In genomic region chr6:147085398-147086040, GRCm38 (mm10) we compare ENCODE assay signal across 27 mouse cellular contexts. TPM values are rescaled to one million over a fixed set of nuclear protein-coding genes. Genes with fewer than 3 reads are reported as not detected.
"Had no signal": no experiment of that assay in that cellular context is flagged by ENCODE, and none has a peak within 500 bp of the region (broad histone marks: within the 10 kb centered on the region; RNA-seq: fewer than 3 reads in every experiment).

No protein-coding gene starts in this region.

- ATAC-seq: hindbrain, embryonic 16.5 days; intestine, embryonic 16.5 days had no signal

- H3K9me3 ChIP-seq: heart, embryonic 10.5 days; heart, embryonic 12.5 days; hindbrain, embryonic 10.5 days; hindbrain, embryonic 12.5 days; kidney, embryonic 15.5 days; limb, embryonic 10.5 days; limb, embryonic 12.5 days; liver, embryonic 13.5 days had no signal

- H3K4me2 ChIP-seq: liver, embryonic 11.5 days; liver, embryonic 13.5 days had no signal

- H3K9ac ChIP-seq: heart, embryonic 12.5 days; hindbrain, embryonic 12.5 days; hindbrain, embryonic 14.5 days; kidney, embryonic 15.5 days; limb, embryonic 12.5 days; liver, embryonic 13.5 days had no signal

- DNase-seq: gastrocnemius, postnatal 25 days; heart, adult 18-20 months; heart, postnatal 10 days; heart, postnatal 4 days; kidney, adult 11 months; kidney, adult 8-10 months; kidney, postnatal 14 days; layer of hippocampus, adult 9-11 months; layer of hippocampus, postnatal 36 days; liver; liver, embryonic 13.5 days had no signal

- H3K4me3 ChIP-seq: heart, embryonic 12.5 days; left cerebral cortex, adult 2 months; liver, embryonic 13.5 days had no signal

- H3K36me3 ChIP-seq: heart, embryonic 10.5 days; heart, embryonic 12.5 days; hindbrain, embryonic 10.5 days; hindbrain, embryonic 12.5 days; kidney, embryonic 15.5 days; limb, embryonic 10.5 days; limb, embryonic 12.5 days; liver, embryonic 13.5 days had no signal

- H3K27ac ChIP-seq: heart, embryonic 10.5 days; hindbrain, embryonic 12.5 days; hindbrain, embryonic 14.5 days; kidney, embryonic 15.5 days; kidney, postnatal 0 days; left cerebral cortex, adult 2 months; liver, embryonic 13.5 days had no signal

- H3K27me3 ChIP-seq: hindbrain, embryonic 12.5 days had no signal

RNA-seq across cellular contexts. Expression of gene Mansc4, which starts 1.3 kb away (rescaled TPM):
- total RNA-seq: gastrocnemius, postnatal 25 days; granulocyte monocyte progenitor cell, adult 5-6 weeks; heart, adult 18-20 months; heart, adult 8-10 months; heart, postnatal 10 days; heart, postnatal 25 days; heart, postnatal 4 days; left cerebral cortex, adult 2 months had no signal
- polyA plus RNA-seq: liver, embryonic 13.5 days had no signal
